Mouse (Mus musculus): ENCODE measurements around the gene Phf12. TPM values are rescaled to one million over a fixed set of nuclear protein-coding genes. Genes with fewer than 3 reads are reported as not detected.

The Phf12 gene
- total RNA-seq, 2 experiments from 2014 or later: 48.9 to 51.4 TPM

DNA sequence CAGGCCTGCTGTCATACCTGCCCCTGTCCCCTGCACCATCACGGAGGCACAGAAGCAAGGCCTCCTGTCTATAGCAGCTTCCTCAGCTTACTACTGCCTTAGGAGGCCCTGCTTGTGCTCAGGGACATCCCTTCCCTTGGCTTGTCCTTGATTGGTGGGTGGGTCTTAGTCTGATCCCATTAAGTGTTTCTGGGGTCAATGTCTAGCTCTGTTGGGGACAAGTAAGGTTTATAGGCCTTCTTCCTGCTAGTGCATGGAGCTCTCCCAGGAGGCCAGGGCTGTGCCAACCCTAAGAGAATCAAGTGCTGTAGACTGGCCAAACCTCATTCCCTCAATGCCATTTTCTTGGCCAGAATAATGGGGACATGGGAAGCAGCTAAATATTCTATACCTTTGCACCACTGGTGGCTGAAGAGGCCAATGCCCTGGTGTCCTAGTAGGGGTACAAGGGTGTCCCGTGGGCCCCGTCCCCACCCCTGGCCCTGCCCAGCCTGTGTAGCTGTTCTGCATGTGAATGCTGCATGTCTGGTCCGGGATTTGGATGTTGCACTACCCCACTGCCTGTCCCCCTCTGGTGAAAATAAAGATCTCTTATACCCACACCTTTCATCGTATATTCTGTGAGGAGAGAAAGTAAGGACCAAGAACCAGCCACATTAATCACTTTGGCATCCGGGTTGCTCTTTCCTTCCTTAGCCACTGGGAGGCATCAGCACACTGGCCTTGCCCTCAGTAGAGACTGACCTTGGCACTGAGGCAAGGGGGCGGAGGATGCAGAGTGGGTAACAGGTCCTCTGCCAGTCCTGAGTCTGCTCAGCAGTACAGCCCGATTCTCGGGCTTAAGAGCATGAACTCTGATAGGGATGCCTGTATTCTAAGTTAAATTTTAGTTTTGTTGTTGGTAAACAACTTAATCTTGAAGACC is 77.5 kb downstream of the Phf12 start:
- peak; percentile 46 to 88 for DNase-seq (ENCODE audit: extremely low spot score in 1 of 2, low spot score in 2 of 2)
- intact Hi-C loops (cut with DNase I): loop anchor here (5.0 kb wide), 2 partner anchors 92 to 117 kb away; partner anchors contain the start of genes Nek8 and Tlcd1

DNA sequence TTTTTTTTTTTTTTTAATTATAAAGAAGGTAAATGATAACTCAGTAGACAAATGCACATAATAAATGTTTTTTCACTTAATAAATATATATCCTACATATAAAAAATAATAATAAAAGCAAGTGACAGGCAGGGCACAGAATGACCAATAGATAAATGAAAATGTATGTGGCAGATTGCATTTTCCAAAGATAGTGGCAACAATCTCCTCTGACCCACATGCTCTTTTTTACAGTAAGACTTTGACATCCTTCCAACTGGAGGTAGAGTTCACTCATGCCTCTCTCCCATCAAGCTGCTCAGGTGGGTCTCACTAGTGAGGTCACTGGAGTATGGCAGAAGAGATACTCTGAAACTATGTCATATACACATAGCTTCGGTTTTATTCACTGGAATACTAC is 80.0 kb downstream of the Phf12 start:
- no peak for DNase-seq (ENCODE audit: extremely low spot score in 1 of 2, low spot score in 2 of 2)
- intact Hi-C loops (cut with DNase I): loop anchor here (5.0 kb wide), 2 partner anchors 90 to 115 kb away; partner anchors contain the start of genes Nek8 and Tlcd1

DNA sequence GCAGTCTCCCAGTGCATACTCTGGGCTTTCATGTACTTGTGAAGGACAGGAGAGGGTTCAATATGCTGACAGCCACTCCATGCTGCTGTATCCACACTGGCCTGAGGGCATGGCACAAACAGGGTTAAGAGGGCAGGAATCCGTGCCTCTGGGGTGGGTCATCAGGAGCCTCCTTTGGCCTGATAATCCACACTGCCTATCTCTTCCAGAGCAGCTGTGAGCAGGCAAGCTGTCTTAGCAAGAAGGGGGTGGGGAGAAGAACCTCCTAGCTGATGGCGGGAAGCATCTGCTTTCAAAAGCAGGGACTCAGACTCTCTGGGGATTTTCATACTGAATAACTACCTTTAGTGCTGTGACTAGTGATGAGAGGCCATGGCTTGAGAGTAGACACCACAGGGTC is 83.4 kb downstream of the Phf12 start:
- no peak for DNase-seq (ENCODE audit: extremely low spot score in 1 of 2, low spot score in 2 of 2)
- intact Hi-C loops (cut with DNase I): no loop called here

DNA sequence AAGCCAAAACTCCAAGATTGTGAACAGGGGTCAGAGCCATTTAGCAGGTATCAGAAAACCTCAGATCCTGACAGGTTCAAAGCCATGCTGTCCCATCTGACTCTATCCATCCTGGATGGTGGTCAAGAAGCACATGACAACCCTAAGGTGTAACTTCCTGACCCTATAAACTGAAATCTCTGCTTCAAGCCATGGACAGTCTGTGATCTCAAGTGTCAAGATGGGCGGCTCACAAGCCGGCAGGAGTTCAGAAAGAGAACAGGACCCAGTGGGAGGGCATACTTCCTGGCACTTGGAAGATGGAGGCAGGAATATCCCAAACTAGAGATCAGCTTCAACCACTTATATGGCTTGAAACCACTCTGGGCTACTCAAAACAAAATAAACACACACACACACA is 84.1 kb downstream of the Phf12 start:
- intact Hi-C loops (cut with DNase I): no loop called here
- DNase-seq (ENCODE audit: extremely low spot score in 1 of 2, low spot score in 2 of 2): no peak

DNA sequence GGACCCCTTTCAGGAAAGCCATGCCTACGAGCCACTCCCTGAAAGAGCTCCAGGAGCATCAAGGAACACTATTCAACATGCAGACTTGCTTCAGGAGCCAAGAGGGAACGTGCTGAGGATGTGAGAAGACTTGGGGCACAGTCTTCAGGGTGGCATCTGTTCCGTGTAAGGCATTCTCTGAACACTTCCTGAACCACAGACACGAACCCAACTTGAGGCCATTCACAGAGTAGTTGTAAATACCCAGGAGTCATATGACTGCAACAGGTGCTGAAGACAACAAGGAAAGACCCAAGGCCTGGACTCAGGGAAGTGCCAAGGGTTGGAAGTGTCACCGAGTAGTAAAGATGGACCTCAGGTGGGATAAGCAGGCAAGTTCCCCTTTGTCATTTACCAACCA is 85.0 kb downstream of the Phf12 start:
- intact Hi-C loops (cut with DNase I): no loop called here
- no peak for DNase-seq (ENCODE audit: extremely low spot score in 1 of 2, low spot score in 2 of 2)

DNA sequence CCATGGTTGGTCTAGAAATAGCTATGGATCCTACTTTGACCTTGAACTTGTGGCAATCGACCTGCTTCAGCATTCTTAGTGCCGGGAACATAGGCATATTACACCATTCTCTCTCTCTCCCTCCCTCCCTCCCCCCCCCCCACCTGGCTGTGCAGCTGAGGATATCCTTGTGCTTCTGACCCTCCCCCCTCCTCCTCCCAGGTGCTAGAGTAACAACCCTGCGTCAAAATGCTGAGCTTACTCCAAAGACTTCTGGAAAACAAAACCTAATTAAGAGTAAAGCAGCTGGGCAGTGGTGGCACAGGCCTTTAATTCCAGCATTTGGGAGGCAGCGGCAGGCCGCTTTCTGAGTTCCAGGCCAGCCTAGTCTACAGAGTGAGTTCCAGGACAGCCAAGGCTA is 86.6 kb downstream of the Phf12 start:
- intact Hi-C loops (cut with DNase I): no loop called here
- no peak for DNase-seq (ENCODE audit: extremely low spot score in 1 of 2, low spot score in 2 of 2)

DNA sequence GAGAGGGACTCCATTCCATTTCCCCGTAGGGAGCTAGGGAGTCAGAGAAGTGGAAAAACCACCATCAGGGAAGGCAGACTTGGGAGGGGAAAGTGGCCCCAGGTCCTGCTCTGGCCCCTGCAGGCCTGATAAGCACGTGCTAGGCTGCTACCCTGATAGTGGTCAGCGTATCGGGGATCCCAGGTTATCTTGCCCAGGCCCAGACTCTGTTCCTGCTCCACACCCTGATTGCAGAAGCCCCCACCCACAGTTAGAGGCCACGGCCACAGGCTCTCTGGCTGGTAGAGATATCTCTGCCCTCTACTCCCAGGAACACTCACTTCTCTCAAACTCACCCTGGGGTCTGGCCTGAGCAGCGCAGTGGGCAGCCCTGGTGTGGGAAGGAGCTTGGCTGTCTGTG is 87.1 kb downstream of the Phf12 start:
- no peak for DNase-seq (ENCODE audit: extremely low spot score in 1 of 2, low spot score in 2 of 2)
- intact Hi-C loops (cut with DNase I): no loop called here

DNA sequence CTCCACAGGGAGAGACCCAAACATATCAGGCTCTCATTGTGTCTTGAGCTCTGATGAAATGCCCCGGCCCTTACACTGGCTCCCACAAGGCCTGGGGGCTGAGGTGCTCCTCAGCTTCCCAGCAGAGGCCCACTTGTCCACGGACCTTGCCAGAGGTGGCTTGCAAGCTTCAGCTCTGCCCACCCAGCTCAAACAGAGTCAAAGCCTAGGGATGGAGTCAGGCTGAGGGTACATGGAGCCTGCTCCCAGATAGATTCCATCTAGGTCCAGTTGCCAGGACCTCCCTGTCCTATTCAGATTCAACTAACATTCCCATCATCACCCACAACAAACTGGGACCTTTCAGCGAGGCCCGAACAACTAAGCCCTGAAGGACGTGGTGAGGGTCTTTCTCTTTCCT is 89.4 kb downstream of the Phf12 start:
- intact Hi-C loops (cut with DNase I): no loop called here
- DNase-seq (ENCODE audit: extremely low spot score in 1 of 2, low spot score in 2 of 2): no peak

DNA sequence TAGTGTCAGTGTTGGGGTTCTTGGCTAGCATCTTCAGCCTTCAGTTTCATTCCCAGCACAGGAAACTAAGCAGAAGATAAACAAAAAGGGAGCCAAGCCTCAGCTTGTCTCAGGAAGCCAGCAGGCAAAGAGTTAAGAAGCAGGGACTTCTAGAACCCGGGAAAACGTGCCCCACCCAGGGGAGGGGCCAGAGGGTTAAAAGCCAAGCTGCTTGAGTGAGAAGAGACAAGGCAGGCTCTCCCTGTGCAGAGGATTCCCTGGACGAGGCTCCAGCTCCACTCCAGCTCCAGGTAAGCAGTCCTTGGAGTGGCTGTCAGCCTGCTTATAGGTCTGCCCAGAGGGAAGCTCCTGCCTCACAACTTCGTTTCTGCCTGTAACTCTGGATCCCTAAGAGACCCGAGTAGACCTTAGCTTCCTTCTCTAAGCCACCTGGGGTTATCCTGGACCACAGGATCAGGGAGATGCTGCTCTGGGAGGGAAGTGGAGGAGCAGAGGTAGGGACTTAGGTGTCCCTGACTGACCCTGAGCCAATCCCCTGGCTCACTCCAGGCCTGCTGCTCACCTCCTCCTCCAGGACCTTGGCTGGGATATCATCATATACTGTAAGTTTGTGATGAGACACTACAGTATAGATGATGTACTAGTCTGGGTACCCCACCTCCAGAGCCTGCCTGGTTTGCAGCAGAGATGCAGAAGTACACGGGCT is 90.0 kb downstream of the Phf12 start:
- intact Hi-C loops (cut with DNase I): no loop called here
- DNase-seq (ENCODE audit: extremely low spot score in 1 of 2, low spot score in 2 of 2): no peak

DNA sequence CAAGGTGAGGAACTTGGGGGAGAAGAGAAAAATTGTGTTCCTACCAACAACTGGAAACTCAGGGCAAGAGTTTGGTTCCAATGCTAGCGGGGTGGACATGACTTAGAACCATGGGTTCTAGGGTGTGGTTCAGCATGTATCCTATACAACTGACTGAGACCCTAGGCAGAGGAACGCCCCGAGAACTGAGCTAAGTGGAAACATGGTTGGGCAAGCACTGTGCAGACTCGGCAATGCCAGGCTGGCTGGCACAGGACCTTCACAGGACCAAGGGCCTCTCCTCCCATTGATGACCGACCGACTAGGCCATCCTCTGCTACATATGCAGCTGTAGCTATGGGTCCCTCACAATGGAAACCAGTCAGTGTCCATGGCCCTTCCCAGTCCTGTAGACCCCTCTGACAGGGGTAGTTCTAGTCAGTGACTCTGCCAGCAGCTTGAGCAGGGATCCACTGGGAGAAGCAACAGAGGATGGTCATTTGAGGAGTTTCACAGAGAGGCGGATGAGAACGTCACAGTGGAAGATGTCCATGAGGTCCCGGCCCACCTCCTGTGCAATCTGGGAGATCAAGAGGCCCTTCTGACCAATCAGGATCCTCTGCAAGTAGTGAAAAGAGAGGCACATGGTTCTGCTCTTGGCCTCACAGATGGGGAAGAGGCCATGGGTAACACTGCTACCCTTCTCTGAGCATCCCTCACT is 91.2 kb downstream of the Phf12 start:
- intact Hi-C loops (cut with DNase I): no loop called here
- DNase-seq (ENCODE audit: extremely low spot score in 1 of 2, low spot score in 2 of 2): no peak

DNA sequence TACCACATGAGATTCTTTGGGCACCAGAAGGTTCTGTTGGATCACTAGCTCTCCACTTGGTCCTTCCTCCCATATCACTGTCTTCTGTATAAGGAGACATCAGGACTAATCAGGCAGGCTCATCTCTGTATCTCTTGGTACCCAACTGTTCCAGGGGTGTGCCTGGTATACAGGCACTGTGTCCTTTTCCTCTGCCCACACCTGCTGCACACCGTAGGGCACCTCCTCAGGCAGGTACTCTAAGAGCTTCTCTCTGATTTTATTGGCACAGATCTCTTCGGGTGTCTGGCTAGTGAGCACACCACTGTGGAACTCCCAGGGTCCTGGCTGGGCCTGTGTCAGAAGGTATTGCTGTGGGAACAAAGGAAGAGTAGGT is 91.7 kb downstream of the Phf12 start:
- DNase-seq (ENCODE audit: extremely low spot score in 1 of 2, low spot score in 2 of 2): no peak
- intact Hi-C loops (cut with DNase I): no loop called here

DNA sequence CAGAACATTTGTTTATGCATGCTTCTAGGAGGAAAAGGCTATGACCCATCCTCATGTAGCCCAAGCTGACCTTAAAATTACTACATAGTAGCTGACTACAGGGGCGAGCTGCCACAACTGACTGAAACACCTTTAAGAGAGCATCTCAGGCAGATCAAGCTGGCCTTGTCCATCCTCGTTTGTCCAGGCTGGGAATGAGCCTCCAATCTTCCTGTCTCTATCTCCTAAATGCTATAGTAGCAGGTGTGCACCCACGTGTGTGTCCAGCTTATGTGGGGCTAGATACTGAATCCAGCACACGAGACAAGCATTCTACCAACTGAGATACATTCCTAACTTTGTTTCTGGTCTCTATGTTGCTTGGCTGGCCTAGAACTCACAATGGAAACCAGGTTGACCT is 92.1 kb downstream of the Phf12 start:
- intact Hi-C loops (cut with DNase I): no loop called here
- DNase-seq (ENCODE audit: extremely low spot score in 1 of 2, low spot score in 2 of 2): no peak

Small RNA genes lying within 50 kb of the gene (microRNA-seq; reads per million reads assigned to microRNA genes)
- gene Mir144: 23.3 reads per million, percentile 42 among the genes with 10 or more reads in this experiment
- gene Mir451a: not detected
- gene Mir451b: not detected

Other genes starting within 250 kb of the Phf12 start
- gene Myo18a, start 219.5 kb upstream of the Phf12 start, total RNA-seq (2021): 100 to 1,000 TPM; 135 to 137 TPM
- gene Gm10277, start 195.0 kb upstream of the Phf12 start, total RNA-seq (2021): not detected
- 1 to 10 TPM in 1 of 2 experiments, under 1 TPM in 1; 0.49 to 1.6 TPM for gene Pipox, start 88.7 kb upstream of the Phf12 start, total RNA-seq (2021)
- 100 to 1,000 TPM; 226 to 231 TPM for gene Sez6, start 52.0 kb upstream of the Phf12 start, total RNA-seq (2021)
- gene Dhrs13, start 49.5 kb downstream of the Phf12 start, total RNA-seq (2021): 10 to 100 TPM; 22.6 to 24.6 TPM
- gene Flot2, start 55.2 kb downstream of the Phf12 start, total RNA-seq (2021): 100 to 1,000 TPM; 148 TPM
- 10 to 100 TPM; 16.7 to 18.5 TPM for gene Eral1, start 97.6 kb downstream of the Phf12 start, total RNA-seq (2021)
- 10 to 100 TPM; 26.1 to 26.6 TPM for gene Fam222b, start 111.9 kb downstream of the Phf12 start, total RNA-seq (2021)
- 10 to 100 TPM; 31.0 to 32.6 TPM for gene Traf4, start 182.8 kb downstream of the Phf12 start, total RNA-seq (2021)
- gene Nek8, start 193.9 kb downstream of the Phf12 start, total RNA-seq (2021): 1 to 10 TPM; 4.8 to 5.8 TPM
- 10 to 100 TPM; 23.8 to 27.9 TPM for gene Tlcd1, start 194.0 kb downstream of the Phf12 start, total RNA-seq (2021)
- gene Rpl23a, start 200.8 kb downstream of the Phf12 start, total RNA-seq (2021): 100 to 1,000 TPM; 802 to 805 TPM
- 10 to 100 TPM; 37.0 to 39.8 TPM for gene Rab34, start 205.7 kb downstream of the Phf12 start, total RNA-seq (2021)
- 1 to 10 TPM; 3.6 to 4.7 TPM for gene Proca1, start 210.6 kb downstream of the Phf12 start, total RNA-seq (2021)

All from left cerebral cortex, postnatal 10 days (tissue).